Mouse (Mus musculus): Measurements from ENCODE around the gene Six1.

The Six1 gene

DNA sequence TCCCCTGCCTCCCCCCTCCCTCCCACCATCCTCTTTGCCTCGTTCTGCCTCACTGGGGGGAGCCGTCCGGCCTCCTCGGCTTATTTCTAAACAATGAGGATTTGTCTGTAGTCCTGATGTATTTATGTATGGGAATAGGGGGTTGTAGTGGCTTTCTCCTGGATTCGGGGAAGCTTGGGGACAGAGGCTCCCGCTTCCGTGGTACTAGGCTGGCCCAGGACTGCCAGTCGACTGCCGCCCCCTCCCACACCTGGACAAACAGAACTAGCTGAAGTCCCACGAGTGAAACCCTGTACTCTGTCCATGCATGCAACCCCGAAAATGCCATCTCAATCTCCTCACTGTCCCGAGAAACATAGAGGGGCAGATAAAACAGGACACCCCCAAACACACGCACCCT lies 3.4 kb downstream of the Six1 start:
- DNase-seq (ENCODE audit: low spot score in 2 of 2) = no peak

DNA sequence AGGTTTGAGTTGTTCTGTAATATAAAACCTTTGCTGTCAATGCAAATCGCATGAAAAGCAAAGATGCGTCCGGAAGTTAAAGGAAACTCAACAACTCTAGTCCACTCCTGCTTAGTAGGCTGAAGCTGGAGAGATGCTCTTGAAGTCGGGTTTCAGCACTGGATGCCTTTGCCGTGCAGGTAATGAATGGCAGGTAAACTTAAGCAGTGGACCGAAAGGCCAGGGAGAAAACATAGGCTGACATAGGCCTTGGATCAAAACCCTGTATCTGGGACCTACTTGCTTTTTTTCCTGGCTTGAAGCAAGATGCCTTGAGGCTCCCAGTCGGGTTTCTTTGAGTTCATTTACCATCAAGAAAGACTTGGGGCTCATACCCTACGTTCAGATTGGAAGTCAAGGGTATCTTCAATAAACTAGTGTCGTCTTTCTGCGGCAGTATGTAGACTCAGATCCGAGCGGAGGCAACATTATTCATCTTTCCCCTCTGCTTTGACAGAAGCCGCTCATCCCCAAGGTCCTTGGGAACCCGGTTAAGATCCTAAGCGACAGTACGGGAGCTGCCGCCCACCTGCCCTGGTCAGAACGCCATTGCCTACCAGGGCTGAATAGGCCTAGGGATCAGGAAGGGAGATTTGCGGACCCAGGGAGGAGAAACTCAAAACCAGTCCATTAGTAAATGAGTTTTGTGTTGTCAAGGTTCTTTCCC lies 4.0 kb downstream of the Six1 start:
- DNase-seq (ENCODE audit: low spot score in 2 of 2) = no peak

DNA sequence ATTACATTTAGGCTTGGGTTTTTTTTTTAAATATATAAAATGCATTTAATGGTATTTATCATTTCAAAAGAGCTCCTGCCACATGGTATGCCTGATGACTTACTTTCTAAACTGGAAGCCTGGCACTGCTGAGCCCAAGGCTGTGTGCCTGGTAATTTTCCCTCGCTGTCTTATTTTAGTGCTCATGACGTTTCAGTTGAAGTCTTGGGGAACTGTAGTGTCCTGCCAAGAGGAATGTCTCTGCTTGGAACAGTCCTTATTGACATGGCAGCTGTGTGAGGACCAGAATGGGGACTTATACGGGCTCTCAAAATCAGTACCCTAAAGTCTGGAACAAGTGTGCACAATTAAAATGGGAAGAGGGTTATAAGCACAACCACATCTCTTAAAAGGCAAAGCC lies 5.2 kb downstream of the Six1 start:
- no peak for DNase-seq (ENCODE audit: low spot score in 2 of 2)

DNA sequence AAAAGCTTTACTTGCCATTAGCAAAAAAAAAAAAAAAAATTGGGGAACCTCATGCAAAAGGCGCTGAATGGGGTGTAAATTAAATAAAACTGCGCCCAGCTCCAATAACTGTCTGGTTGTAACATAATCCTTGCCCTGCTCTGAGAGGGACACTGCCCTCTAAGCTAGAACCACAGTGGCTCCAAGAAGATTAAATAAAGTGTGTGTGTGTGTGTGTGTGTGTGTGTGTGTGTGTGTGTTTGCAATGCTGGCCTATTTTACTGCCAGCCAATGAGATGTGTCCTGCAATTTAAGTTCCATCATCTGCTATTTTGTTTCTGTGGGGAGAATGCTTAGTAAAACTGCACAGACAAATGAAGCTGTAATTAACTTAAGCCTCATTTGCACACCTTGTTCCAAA lies 6.1 kb downstream of the Six1 start:
- no peak for DNase-seq (ENCODE audit: low spot score in 2 of 2)

DNA sequence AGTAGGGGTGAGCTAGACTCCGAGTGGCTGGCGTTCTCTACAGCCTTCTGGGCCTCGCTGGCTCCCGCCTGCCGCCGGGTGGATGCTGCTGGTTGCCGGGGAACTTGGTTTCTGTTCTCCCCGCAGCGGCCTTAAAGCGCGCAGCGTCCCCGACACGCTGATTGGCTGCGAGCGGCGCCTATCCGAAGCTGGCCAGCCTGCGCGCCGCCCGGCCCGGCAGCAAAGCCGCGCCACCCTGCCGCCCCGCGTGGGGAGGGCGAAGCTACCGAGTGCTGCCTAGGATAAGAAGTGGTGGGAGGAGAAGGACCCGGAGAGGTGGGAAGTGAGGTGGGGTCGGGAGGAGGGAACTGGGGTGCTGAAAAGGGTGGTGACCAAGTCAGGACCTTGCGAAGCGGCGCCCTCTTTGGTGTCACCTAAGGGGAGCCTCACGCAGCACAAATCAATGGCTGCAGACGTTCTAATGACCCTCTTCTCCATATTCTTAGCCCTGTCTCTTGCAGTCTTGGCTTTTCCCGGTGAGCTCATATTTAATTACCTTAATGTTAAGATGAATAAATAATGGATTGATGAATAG lies 7.0 kb downstream of the Six1 start:
- DNase-seq (ENCODE audit: low spot score in 2 of 2) = no peak

DNA sequence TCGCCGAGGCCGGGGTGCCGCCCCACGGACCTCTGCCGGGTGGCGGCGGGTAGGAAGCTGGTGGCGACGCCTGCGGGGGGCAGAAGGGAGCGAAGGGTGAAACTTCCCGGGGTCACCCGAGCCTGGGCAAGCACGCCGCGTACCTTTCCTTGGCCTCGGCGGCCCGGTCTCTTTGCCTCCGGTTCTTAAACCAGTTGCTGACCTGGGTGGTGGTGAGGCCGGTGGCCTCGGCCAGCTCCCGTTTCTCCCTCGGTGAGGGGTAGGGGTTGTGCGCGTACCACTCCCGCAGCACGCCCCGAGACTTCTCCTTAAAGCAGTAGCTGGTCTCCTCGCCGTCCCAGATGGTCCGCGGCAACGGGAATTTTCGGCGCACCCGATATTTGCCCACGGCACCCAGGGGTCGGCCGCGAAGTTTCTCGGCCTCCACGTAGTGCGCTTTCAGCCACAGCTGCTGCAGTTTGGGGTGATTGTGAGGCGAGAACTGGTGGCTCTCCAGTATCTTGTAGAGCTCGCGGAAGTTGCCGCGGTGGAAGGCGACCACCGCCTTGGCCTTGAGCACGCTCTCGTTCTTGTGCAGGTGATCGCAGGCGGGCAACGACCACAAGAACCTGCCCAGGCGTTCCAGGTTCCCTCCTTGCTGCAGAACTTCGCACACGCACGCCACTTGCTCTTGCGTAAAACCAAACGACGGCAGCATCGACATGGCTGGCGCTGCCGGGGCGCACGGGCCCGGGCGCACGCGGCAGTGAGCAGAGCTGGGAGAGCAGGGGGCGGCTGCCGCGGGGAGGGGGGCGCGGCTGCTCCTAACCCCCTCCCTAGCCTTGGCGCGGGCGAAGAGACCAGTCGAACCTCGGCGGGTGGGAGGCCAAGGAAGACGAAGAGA lies 7.7 kb downstream of the Six1 start:
- DNase-seq (ENCODE audit: low spot score in 2 of 2) = no peak

DNA sequence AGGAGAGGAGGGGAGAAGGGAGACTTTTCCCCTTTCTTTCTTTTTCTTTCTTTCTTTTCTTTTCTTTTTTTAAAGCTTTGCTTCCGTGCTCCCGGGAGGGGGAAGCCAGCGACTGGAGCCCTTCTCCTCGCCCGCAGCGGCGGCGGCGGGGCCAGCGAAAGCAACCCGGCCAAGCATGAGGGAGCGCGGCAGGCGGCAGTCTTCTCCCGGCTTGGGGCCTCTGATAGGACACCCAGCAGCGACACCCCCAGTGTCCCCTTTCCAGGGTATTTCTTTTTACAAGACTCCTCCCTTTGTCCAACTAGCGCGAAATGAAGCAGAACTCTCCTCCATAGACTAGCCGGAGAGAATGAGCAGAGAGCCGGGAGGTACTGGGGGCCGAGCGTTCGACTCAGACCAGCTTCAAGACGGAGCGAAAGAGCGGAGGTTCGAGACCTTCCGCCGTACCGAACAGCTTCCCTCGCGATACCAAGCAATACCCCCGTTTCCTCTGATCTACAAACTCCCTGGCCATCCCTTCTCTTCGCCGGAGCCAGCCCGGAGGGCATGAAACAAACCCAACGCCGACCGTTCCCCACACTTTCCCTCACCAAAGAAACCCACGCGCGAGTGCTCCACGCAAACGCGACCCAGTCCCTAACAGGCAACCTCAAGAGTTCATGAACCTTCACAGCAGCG lies 8.5 kb downstream of the Six1 start:
- DNase-seq (ENCODE audit: low spot score in 2 of 2) = no peak

DNA sequence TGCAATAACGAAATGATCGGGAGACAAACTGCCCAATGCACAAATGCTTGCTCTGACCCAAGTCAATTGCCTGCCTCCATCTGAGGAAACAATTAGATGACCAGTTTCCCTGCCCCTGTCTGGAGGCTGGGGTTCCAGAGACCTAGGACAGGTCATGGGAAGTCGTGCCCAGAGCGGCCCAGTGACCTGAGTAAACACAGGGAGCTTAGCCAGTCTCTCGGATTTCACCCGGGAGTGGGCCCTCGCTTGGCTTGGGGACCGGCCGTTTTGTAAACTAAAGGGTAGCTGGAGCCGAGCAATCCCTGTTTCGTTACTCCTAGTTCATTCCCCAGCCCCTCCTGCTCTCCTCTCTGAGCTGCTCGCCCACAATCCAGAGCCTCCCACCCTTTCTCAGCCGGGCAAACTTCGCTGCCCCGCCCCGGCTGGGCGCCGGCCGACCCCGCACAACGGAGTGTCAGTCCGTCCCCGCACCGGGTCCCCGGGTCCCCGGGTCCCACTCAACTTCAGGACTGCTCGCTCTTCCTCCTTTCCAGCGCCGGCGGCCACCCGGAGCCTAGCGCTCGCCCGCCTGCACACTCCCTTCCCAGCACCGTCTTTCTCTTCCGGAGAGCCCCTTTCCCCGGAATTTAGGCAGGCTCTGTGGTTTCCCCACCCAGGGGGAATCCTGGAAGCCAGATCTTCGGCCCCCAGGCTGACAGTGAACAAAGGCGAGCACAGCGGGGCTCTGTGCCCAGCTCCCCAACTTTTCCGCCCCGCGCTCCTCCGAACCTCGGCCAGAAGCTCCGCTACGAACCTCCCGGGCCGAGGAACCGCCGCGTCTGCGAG lies 9.3 kb downstream of the Six1 start:
- DNase-seq (ENCODE audit: low spot score in 2 of 2) = no peak

DNA sequence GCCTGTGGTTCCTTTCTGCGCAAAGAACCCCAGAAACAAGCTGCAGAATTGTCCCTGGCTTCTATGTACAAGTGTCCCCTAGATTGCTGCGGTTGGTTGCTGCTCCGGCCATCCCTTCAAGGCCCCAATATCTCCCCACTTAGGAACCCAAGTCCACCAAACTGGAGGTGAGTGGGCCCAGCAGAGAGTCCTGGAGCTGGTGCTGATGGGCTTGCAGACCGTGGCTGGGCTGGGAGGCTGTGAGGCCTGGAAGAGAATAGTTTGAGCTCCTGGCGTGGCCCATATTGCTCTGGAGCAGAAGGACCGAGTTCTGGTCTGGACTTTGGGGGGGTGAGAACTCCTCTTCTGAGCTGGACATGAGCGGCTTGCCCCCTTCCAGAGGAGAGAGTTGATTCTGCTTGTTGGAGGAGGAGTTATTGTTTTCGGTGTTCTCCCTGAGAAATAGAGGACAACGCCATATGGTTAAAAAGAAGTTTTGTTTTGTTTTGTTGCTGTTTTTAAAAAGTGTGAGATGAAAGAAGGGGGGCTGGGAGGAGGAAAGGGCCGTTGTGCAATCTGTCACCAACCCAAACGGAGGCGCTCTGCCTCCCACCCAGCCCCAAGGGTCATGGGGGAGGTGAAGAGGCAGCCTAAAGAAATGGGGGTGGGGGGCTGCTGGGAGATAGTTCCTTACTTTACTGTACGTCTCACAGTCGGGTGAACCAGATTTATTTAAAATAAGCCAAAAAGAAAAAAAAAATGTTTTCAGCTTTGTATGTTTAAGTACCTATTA lies 10.1 kb downstream of the Six1 start:
- DNase-seq (ENCODE audit: low spot score in 2 of 2) = no peak

DNA sequence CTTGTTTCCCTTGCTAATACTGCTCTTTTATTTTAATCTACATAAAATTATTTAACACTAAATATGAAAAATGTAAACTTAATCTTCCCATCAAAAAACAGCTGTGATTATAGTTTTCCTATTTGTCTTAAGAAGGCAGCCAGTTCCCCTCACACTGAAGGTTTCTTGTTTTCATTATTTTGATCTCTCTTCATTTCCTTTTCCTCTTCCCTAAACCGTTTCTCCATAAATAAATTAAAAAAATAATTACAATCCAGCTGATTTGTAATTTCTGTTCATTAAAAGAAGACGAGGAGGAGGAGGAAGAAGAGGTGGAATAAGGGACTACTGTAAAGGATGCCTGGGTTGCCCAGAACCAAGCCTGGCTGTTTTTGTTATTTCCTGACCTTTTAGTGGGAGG lies 10.8 kb downstream of the Six1 start:
- no peak for DNase-seq (ENCODE audit: low spot score in 2 of 2)

DNA sequence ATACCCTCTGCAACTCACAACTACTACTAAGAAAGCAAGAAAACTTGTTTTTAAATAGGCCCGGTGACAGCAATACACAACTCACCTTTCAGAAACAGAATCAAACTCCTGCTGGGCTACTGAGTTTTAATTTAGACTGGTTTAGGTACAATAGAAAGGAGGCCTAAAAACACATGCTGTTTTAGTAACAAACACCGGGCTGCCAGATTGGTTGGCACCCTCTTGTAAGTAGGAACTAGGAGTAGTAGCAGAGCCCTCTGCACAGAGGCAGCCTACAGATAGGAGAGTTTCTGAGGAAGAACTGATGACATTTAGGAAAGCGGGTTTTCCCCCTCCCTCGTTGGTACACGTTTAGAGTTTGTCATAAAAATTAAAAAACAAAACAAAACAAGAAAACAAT lies 11.3 kb downstream of the Six1 start:
- no peak for DNase-seq (ENCODE audit: low spot score in 2 of 2)

DNA sequence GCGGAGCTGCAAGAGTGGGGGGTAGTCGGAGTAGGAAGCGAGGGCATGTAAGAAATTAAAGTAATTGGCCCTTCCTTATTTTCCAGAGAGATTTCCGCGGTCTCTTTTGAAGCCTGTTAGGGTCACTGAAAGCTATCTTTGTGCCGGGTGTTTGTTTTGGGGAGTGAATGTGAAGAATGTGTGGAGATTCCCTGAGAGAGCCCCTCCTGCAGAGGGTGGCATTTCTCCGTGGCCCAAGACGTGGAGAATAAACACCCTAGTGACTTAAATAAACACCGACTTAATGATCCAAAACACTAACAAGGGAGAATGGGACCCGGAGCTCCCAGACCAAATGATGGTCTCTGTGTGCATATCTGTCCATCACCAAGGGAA lies 12.4 kb downstream of the Six1 start:
- no peak for DNase-seq (ENCODE audit: low spot score in 2 of 2)

DNA sequence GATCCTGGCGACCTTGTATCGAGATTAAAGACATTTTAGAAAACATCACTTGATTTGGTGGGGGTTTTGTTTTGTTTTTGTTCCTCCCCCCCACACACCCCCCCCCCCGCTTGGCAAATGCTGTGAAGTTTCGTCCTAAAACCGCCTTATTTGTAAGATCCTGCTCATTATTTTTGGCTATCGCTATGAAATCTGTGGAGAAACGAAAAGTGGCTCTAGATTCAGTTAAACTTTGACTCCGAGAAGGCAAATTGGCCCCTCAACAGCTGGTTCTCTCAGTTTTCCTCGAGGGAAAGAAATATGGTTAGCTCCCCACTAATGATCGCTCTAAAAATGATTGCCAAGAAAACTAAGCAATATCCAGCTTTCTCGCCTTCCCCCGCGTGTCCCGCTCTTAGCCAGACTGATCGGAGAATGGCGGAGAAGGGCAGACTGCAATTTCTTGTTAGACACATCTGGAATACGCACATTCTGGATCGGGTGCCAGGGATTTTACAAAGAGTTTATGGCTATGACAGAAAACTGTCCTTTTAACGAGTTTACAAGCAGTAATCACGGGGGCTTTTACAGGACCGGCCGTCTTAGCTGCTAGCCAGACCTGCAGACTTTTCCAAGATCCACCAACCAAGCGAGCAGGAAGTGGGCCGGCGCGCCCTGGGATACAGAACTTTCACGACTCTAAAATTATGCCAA lies 13.0 kb downstream of the Six1 start:
- no peak for DNase-seq (ENCODE audit: low spot score in 2 of 2)

DNA sequence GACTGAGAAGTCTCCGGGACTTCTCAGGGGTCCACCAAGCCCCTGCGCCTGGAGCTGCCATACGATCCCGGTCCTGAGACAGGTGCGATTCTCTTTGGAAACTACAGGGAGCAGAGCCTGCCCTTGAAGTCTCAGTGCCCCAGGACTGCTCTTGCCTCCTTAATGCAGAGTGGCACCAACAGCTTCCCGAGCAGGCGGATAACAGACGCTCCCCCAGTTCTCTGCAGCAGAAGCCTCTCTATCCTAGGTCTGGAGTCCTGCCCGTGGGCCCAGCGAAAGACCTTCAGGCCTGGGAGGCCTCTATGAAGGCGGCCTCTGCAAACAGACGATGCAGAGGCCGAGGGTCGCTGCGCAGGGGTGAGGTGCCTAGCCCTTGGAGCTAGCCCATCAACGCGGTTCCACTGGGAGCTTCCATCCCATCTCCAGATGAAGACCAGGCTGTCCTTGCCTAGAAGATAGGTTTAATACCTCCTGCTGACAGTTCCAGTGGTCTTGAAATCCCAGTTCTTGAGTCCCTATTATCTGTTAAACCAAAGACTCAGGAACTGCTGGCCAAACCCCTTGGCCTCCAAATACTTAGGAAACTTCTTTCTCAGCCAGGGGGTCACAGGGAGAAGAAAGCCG lies 13.6 kb downstream of the Six1 start:
- no peak for DNase-seq (ENCODE audit: low spot score in 2 of 2)

DNA sequence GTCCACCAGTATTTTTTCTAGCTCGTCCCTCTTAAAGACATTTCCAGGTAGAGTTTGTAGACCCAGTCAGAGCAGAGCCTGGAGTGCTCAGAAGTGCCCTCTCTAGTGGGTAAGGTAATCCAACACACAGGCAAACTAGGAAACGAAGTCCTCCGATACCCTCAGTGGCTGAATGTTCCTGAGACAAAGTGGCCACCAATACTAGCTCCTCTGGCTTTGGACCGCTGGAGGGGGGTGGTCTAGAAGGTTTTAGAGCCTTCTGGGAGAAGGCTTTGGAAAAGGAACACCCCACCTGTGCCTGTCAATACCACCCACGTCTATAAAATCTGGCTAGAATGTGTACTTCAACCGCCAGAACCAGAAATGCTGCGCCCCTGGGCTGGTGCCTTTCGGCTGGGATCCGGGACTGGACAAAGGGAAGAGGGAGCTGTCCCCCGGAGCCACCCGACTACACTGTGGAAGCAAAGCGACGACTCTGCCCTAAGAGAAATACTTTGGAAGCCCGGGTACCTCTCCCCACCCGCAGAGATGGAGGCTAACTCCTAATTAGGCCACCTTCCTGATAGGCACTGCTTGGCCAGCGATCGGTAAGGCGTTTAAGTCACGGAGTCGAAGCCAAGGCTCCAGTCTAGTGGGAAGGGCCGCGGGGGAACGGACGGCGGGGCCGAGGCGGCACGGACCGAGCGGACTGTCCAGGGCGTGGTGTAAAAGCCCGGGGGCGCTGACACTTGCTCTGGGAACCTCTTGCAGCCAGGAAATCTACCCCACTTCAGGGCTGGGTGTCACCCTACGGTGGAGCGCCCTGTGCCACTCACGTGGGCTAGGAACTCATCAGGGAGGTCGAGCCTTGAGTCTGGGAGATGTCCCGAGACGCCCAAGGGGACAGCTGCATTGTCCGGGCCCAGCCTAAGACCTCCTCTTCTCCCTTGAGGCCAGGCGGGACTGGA lies 14.4 kb downstream of the Six1 start:
- DNase-seq (ENCODE audit: low spot score in 2 of 2) = no peak

DNA sequence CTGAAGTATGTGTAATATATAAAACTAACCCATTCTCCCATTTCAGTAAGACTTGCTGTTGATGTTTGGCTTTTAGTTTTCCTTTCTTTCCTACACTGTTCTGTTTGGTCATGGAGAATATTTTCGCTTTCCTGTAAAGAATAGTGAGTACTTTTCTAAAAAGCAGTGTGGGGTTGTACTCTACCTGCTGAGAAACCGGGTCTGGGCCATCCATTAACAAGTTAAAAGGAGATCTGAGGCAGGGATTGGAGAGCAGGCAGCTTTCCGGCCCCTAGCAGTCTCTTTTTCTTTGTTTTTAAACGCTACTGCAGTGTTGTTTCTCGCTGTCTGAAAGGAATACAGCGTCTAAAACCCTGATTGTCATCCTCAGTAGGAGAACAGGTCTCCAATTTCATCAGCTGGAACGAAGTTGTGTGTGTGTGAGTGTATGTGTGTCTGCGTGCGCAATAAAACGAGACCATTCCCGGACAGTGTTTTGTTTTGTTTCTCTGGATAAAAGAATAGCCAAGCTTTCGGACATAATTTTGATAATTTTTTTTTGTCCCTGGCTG lies 15.2 kb downstream of the Six1 start:
- no peak for DNase-seq (ENCODE audit: low spot score in 2 of 2)

DNA sequence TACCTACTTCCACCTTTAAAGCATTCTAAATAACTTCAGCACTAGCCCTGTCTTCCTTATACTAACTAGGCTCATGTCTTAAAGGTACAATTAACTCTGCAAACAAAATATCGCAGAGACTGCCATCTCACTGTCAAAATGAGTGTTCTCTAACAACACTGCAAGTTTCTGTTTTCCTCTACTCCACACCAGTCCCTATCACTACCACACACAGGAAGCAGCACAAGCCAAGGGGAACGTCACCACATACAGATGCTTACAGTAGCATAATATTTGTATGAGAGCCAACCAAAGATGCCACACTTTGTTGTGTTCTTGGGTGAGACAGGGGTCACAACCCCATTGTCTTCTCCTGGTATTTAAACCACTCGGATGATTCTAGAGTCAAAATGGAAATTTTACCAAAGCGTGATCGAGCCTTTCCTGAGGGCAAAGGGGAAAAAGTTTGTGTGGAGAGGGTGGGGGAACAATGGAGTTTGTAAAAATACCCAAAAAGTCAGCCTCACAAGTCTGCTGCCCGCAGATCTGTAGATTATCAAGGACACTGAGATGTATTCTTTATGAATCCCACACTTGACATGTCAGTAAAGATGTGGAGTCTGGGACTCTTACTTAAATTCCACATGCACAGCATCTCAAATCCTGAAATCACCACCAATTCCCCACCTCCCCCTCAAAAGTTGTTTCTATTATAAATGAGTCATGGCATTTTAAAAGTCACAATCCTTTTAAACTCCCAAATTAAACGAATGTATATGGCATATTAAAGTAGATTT lies 16.1 kb downstream of the Six1 start:
- DNase-seq (ENCODE audit: low spot score in 2 of 2) = no peak

Measured in right cerebral cortex, postnatal 36 days (tissue).